Mouse (Mus musculus): ENCODE results near the gene 1110051M20Rik. TPM values are rescaled to one million over a fixed set of nuclear protein-coding genes. Genes with fewer than 3 reads are reported as not detected.

1110051M20Rik gene
- total and polyA plus RNA-seq, 3 experiments = 21.1 to 34.0 (median 26.2) TPM

DNA sequence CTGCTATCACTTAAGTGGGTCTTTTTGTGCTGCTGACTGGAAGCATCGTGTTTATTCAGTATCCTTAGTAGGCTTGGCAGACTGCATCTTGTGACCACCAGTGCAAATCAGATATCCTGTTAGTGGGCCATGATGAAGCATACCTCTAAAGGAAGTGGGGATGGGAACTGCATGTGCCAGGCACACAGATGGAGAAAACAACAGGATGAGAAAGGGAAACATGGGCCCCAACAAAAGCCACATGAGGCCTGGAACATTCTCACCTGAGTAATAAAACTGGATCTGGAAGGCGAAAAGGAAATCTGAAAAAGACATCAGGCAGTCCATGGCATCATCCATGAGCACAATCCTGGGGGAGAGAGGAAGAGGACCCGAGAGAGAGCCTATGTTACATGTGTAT, 160.5 kb downstream of the 1110051M20Rik start:
- H3K27me3 ChIP-seq (replicated peaks) = no peaks in the 10 kb centered on the region

DNA sequence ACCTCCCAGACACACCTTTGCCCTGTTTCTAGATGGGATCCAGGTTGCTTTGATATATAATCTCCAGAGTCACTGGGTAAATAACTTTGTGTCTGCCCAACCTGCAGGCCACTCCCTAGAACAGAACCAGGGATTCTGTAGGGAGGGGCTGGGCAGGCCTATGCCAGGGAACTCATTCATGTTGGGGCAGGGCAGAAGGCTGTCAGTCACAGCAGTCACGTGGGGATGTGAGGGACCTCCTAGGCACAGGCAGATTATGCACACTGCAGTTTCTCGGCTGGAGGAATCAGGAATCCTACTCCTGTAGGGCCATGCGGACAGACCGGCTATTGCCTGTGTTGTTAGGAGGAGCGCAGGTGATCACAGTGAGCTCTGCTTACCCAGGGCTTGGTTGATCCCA, 163.1 kb downstream of the 1110051M20Rik start:
- dilution Hi-C loops (cut with MboI; ENCODE audit: extremely low pct_ligation_motif_present, extremely low pct_unique_long_range_greater_than_20kb, low sequenced_read_pairs) (no loop called here), in situ Hi-C loops (cut with MboI; ENCODE audit: low pct_ligation_motif_present, low pct_unique_long_range_greater_than_20kb, low sequenced_read_pairs) (loop anchor here (5.0 kb wide), 1 partner anchor 201 kb away; no protein-coding TSS in a partner anchor)
- no peak for DNase-seq (ENCODE audit: extremely low read depth)
- Histone ChIP-seq H3K4me3 (replicated peaks in 1 of 3; ENCODE audit: low read depth in 2 of 3, low read length in 2 of 3, poor library complexity in 1 of 3) (no peak overlapping the region), H3K79me2 (replicated peaks; ENCODE audit: control insufficient read depth, extremely low read depth, insufficient read depth, poor library complexity, severe bottlenecking) (no peaks in the 10 kb centered on the region), H3K4me2 (ENCODE audit: insufficient read depth, low read depth, poor library complexity, severe bottlenecking) (no peak overlapping the region), H3K36me3 (replicated peaks in 1 of 2; ENCODE audit: control insufficient read depth in 1 of 2, insufficient read depth in 1 of 2, low read length in 1 of 2) (peaks cover 13 to 56% of the 10 kb centered on the region in 2 experiments), H3K27me3 (replicated peaks) (no peaks in the 10 kb centered on the region), H3K9me3 (replicated peaks; ENCODE audit: low read length) (no peaks in the 10 kb centered on the region), H3K4me1 (ENCODE audit: control insufficient read depth in 1 of 2, insufficient read depth in 2 of 2) (peaks cover 0 to 14% of the 10 kb centered on the region in 2 experiments; a peak in 2 of 4 replicates), H3K9ac (ENCODE audit: insufficient read depth, low read depth) (no peak overlapping the region), H3K27ac (ENCODE audit: insufficient read depth, low read depth) (no peak overlapping the region)
- TF ChIP-seq USF2 (conservative IDR thresholded peaks at IDR 0.05; ENCODE audit: low read depth, low read length) = no peak
- no peak for TF ChIP-seq USF1 (IDR thresholded peaks at IDR 0.05; ENCODE audit: low read depth, low read length)
- no peak for TF ChIP-seq EP300 (IDR thresholded peaks at IDR 0.05; ENCODE audit: low read length)
- no peak for TF ChIP-seq CTCF (conservative IDR thresholded peaks at IDR 0.05 in 1 of 2, IDR thresholded peaks at IDR 0.05 in 1 of 2; ENCODE audit: low read depth in 2 of 2, low read length in 2 of 2)

More for the DNA sequence above, 160.5 kb downstream of the 1110051M20Rik start:
- Histone ChIP-seq H3K79me2 (replicated peaks; ENCODE audit: control insufficient read depth, extremely low read depth, insufficient read depth, poor library complexity, severe bottlenecking) (no peaks in the 10 kb centered on the region), H3K27ac (ENCODE audit: insufficient read depth, low read depth) (no peak overlapping the region), H3K9ac (ENCODE audit: insufficient read depth, low read depth) (no peak overlapping the region), H3K9me3 (replicated peaks; ENCODE audit: low read length) (no peaks in the 10 kb centered on the region), H3K4me3 (replicated peaks in 1 of 3; ENCODE audit: low read depth in 2 of 3, low read length in 2 of 3, poor library complexity in 1 of 3) (no peak overlapping the region), H3K4me1 (ENCODE audit: control insufficient read depth in 1 of 2, insufficient read depth in 2 of 2) (peaks cover 0 to 13% of the 10 kb centered on the region in 2 experiments; a peak in 2 of 4 replicates), H3K36me3 (replicated peaks in 1 of 2; ENCODE audit: control insufficient read depth in 1 of 2, insufficient read depth in 1 of 2, low read length in 1 of 2) (peaks cover 2 to 35% of the 10 kb centered on the region in 2 experiments), H3K4me2 (ENCODE audit: insufficient read depth, low read depth, poor library complexity, severe bottlenecking) (no peak overlapping the region)
- in situ Hi-C loops (cut with MboI; ENCODE audit: low pct_ligation_motif_present, low pct_unique_long_range_greater_than_20kb, low sequenced_read_pairs) = loop anchor here (5.0 kb wide), 1 partner anchor 198 kb away; no protein-coding TSS in a partner anchor
- no peak for DNase-seq (ENCODE audit: extremely low read depth)
- TF ChIP-seq NELFE (IDR thresholded peaks at IDR 0.05; ENCODE audit: low read depth, low read length) (no peak), RAD21 (IDR thresholded peaks at IDR 0.05; ENCODE audit: low read depth, low read length) (no peak), MAFK (IDR thresholded peaks at IDR 0.05; ENCODE audit: insufficient replicate concordance, low read length) (no peak), SMC3 (IDR thresholded peaks at IDR 0.05; ENCODE audit: low read depth, low read length) (no peak), MAZ (IDR thresholded peaks at IDR 0.05; ENCODE audit: low read depth, low read length) (no peak), CHD1 (IDR thresholded peaks at IDR 0.05; ENCODE audit: low read depth, low read length) (no peak), MAX (IDR thresholded peaks at IDR 0.05; ENCODE audit: low read length) (no peak)
- dilution Hi-C loops (cut with MboI; ENCODE audit: extremely low pct_ligation_motif_present, extremely low pct_unique_long_range_greater_than_20kb, low sequenced_read_pairs) = no loop called here

DNA sequence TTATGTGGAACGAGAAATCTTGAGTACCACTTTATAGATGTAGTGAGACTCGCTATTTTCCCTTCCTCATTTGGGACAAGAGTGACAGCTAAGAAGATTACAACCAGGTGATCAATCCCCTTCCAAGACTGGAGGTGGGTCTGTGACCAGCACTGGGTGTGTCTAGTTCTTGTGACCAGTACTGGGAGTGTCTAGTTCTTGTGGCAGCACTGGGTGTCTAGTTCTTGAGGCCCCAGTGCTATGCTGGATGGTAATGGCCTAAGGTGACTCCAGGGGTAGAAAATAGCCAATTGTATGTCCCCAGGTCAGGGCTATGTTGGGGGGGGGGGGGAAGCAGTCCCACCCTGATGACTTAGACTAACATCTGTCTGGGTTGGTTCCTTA, 165.1 kb downstream of the 1110051M20Rik start:
- DNase-seq (ENCODE audit: extremely low read depth) = no peak
- no peak overlapping the region for H3K9ac ChIP-seq (ENCODE audit: insufficient read depth, low read depth)
- H3K36me3 ChIP-seq (replicated peaks in 1 of 2; ENCODE audit: control insufficient read depth in 1 of 2, insufficient read depth in 1 of 2, low read length in 1 of 2) = peaks cover 33 to 76% of the 10 kb centered on the region in 2 experiments
- dilution Hi-C loops (cut with MboI; ENCODE audit: extremely low pct_ligation_motif_present, extremely low pct_unique_long_range_greater_than_20kb, low sequenced_read_pairs) = no loop called here
- H3K4me3 ChIP-seq (replicated peaks in 1 of 3; ENCODE audit: low read depth in 2 of 3, low read length in 2 of 3, poor library complexity in 1 of 3) = no peak overlapping the region
- H3K79me2 ChIP-seq (replicated peaks; ENCODE audit: control insufficient read depth, extremely low read depth, insufficient read depth, poor library complexity, severe bottlenecking) = no peaks in the 10 kb centered on the region; the same call in 1 of the 2 replicates
- no peak overlapping the region for H3K4me2 ChIP-seq (ENCODE audit: insufficient read depth, low read depth, poor library complexity, severe bottlenecking)
- no peak overlapping the region for H3K27ac ChIP-seq (ENCODE audit: insufficient read depth, low read depth)
- no peak for TF ChIP-seq SIN3A (IDR thresholded peaks at IDR 0.05; ENCODE audit: low read length)
- TF ChIP-seq PAX5 (IDR thresholded peaks at IDR 0.05; ENCODE audit: low read length) = no peak
- TF ChIP-seq GABPA (IDR thresholded peaks at IDR 0.05; ENCODE audit: insufficient replicate concordance, low read depth, low read length) = no peak
- TF ChIP-seq MAFK (IDR thresholded peaks at IDR 0.05; ENCODE audit: insufficient replicate concordance, low read length) = no peak
- no peak for TF ChIP-seq CHD1 (IDR thresholded peaks at IDR 0.05; ENCODE audit: low read depth, low read length)
- TF ChIP-seq ZC3H11A (IDR thresholded peaks at IDR 0.05; ENCODE audit: low read depth, low read length) = no peak
- TF ChIP-seq JUND (conservative IDR thresholded peaks at IDR 0.05; ENCODE audit: low read depth, low read length) = no peak
- H3K4me1 ChIP-seq (ENCODE audit: control insufficient read depth in 1 of 2, insufficient read depth in 2 of 2) = peaks cover 0 to 14% of the 10 kb centered on the region in 2 experiments; a peak in 2 of 4 replicates
- H3K27me3 ChIP-seq (replicated peaks) = no peaks in the 10 kb centered on the region
- in situ Hi-C loops (cut with MboI; ENCODE audit: low pct_ligation_motif_present, low pct_unique_long_range_greater_than_20kb, low sequenced_read_pairs) = no loop called here
- H3K9me3 ChIP-seq (replicated peaks; ENCODE audit: low read length) = no peaks in the 10 kb centered on the region
